Mouse (Mus musculus) ES-CJ7 (cell line): ENCODE measurements around the gene Tmod2.
"Not testable (repeated sequence)": the region's sequence is repeated elsewhere in the genome, so short reads cannot be mapped to it uniquely, and the experiment has no call there.

Experiments
- DNase-seq: peaks from one replicate; pipeline ENCODE4 v3.0.0; 2011; ENCODE audit warnings: low read depth, low spot score

The Tmod2 gene

GRCm38 (mm10) chr9:75551342-75551741 is 59.8 kb downstream of the Tmod2 start:
- no peak for DNase-seq

DNA sequence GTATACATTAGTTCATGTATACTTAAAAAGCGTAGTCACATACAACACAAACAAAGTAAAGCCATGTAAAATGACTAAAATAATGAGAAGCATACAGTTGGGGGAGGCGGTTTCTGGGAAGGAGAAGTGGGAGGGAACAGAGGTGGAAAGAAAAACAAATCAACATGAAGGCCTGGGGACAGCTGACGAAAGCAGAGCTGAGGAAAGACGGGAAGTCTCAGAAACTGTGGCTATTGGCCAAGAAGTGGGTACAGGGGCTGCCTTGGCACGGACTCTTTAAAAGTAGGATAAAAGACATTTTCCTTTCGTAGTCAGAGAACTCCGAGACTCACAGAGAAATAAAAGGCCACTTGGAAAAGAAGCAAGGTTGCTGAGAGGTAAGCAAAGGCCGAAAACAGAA is 62.1 kb downstream of the Tmod2 start:
- no peak for DNase-seq

GRCm38 (mm10) chr9:75546885-75547553 is 64.1 kb downstream of the Tmod2 start:
- no peak for DNase-seq

DNA sequence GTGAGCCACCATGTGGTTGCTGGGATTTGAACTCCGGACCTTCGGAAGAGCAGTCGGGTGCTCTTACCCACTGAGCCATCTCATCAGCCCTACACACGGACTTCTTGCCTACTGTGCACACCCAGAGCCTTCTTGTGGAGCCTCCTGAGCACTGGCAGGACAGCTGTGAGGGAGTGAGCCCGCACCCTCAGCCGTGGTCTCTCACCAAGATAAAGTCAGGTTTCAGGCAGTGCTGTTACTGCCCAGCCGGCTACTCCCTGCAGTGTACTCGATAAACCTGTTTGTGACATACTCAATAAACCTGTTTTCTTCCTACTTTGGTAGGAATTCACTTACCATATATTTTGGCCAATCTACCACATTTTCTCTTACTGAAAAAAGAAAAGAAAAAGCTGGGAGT is 65.6 kb downstream of the Tmod2 start:
- no peak for DNase-seq

DNA sequence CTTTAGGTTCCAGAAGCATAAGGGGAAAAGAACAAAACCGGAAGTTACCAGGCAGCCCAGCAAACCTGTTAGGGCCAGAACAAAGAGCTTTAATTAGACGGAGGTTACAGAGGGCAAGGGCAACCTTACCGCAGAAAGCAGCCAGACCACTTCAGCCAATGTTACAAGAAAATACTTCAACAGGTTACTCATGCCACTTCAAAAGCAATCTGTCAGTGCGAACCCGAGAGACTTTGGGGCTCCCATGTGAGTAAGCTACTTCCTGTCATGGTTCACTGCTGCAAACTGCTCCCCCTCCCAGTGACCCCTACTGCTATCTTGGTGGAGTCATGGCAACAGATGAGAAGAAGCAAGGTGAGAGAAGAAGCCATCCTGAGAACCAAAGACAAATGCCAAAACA is 69.6 kb downstream of the Tmod2 start:
- peak; percentile 18 for DNase-seq

DNA sequence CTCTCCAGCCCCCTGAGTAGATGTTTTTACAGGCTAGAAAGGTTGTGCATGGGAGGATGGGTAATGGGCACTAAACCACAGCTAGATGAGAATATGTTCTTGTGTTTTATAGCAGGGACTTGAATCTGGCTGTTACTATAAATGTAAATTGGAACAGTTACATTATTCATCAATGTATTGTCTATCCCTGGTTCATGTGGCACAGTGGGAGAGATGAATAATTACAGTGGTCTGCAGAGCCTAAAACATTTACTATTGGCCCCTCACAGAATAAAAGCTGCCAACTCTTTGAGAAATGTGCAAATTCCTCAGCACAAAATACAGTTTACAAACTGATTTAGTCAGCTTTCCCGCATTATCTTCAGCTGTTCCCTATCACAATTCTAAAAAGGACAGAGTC is 74.7 kb downstream of the Tmod2 start:
- DNase-seq = no peak

GRCm38 (mm10) chr9:75534431-75534962 is 76.6 kb downstream of the Tmod2 start:
- no peak for DNase-seq

- DNase-seq = not testable (repeated sequence)
Observed at GRCm38 (mm10) chr9:75532989-75533388, 78.1 kb downstream of the Tmod2 start.

GRCm38 (mm10) chr9:75532461-75532860 is 78.7 kb downstream of the Tmod2 start:
- DNase-seq = no peak

GRCm38 (mm10) chr9:75529358-75529757 is 81.8 kb downstream of the Tmod2 start:
- DNase-seq = no peak

DNA sequence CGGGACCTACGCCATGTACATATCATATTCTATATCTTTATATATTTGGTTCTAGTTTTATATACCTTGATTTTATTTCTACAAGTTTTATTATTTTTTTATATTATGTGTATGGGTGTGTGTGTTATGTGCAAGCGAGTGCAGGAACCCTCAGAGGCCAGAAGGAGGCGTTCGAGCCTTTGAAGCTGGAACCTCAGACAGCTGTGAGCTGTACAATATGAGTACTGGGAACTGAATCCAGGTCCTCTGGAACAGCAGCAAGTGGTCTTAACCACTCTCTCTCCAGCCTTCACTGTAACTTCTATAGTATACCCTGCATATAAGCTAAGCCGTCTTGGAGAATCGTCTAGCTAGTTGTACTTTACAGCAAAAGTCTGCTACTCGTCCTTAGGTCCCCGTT is 83.0 kb downstream of the Tmod2 start:
- DNase-seq = peak; percentile 33

GRCm38 (mm10) chr9:75527368-75528059 is 83.6 kb downstream of the Tmod2 start:
- no peak for DNase-seq

DNA sequence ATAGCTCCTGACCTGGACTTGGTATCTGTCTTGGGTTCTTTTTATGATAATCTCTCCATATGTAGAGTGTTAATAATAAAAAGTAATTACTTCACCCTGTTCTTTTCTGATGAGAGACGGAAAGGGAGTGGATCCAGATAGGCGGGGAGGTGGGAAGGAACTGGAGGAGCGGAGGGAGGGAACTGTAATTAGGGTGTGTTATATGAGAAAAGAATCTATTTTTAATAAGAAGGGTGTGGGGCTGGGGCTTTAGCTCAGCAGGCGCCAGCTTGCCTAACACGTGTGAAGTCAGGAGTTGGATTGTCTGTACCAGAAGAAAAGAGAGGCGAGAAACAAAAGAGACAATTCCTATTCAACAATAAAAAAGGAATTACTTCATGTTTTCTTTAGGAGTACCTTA is 87.5 kb downstream of the Tmod2 start:
- DNase-seq = no peak

- no peak for DNase-seq
Observed at GRCm38 (mm10) chr9:75522217-75522616, 88.9 kb downstream of the Tmod2 start.

DNA sequence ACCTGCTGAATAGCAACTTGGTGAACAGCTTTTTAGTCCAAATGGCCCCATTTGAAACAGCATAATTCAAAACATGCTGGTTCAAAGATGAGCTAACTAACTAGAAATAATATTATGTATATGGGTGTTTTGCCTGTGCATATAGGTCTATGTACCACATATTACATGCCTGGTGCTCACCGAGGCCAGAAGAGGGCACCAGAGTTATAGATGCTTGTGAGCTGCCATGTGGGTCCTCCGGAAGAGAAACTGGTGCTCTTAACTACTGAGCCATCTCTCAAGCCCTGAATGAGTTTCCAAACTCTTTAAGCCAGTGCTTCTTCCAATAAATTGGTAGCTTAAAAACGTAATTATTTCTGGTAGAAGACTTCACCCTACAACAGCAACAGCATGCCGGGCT is 89.3 kb downstream of the Tmod2 start:
- DNase-seq = no peak

- no peak for DNase-seq
Observed at GRCm38 (mm10) chr9:75520940-75521339, 90.2 kb downstream of the Tmod2 start.

DNA sequence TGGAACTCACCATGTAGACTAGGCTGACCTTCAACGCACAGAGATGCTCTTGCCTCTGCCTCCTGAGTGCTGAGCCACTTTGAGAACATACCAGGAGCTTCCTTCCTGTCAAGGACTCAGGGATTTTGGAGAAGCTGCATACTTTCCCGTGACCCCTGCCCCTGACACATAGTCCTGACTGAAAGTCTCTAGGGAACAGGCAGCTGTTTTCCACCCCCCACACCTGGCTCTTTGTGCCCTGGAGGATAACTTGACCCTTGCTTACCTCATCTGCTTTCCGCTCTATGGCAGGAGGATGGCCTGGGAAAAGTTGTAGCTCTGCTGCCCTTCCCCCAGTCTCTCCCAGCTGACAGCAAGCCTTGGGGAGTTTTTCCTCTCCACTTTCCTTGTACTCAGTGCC is 93.4 kb downstream of the Tmod2 start:
- no peak for DNase-seq
